Mouse (Mus musculus): ENCODE data around the gene Grin2c.

DNA sequence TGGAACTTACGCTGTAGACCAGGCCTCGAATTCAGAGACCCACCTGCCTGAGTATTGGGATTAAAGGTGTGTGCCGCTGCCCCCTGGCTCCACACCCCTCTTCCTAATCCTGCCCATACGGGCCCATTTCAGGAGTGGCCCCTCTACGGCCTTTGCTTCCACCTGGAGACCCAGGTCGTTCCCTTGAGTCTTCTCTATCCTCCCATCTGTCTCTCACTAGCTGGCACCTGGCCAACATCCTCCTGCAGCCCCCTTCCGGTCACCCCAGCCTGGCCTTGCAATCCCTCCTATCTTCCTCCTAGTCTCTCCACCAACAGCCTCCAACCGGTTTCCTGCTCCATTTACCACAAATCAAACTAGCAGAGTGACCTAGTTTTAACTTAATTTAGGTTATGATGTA, 22.8 kb upstream of the Grin2c start:
- TF ChIP-seq CTCF (IDR thresholded peaks at IDR 0.05; ENCODE audit: low read depth, low read length) (no peak), POLR2A (IDR thresholded peaks at IDR 0.05; ENCODE audit: insufficient read depth, low read length) (no peak), EP300 (IDR thresholded peaks at IDR 0.05; ENCODE audit: insufficient read depth, low read depth, low read length) (no peak)

All from ES-Bruce4 (cell line).